Mouse (Mus musculus): ENCODE measurements around the gene Entpd7. TPM values are rescaled to one million over a fixed set of nuclear protein-coding genes. Genes with fewer than 3 reads are reported as not detected.

Gene Entpd7
- polyA plus RNA-seq, 1 experiment from 2014 or later = 2.5 TPM

DNA sequence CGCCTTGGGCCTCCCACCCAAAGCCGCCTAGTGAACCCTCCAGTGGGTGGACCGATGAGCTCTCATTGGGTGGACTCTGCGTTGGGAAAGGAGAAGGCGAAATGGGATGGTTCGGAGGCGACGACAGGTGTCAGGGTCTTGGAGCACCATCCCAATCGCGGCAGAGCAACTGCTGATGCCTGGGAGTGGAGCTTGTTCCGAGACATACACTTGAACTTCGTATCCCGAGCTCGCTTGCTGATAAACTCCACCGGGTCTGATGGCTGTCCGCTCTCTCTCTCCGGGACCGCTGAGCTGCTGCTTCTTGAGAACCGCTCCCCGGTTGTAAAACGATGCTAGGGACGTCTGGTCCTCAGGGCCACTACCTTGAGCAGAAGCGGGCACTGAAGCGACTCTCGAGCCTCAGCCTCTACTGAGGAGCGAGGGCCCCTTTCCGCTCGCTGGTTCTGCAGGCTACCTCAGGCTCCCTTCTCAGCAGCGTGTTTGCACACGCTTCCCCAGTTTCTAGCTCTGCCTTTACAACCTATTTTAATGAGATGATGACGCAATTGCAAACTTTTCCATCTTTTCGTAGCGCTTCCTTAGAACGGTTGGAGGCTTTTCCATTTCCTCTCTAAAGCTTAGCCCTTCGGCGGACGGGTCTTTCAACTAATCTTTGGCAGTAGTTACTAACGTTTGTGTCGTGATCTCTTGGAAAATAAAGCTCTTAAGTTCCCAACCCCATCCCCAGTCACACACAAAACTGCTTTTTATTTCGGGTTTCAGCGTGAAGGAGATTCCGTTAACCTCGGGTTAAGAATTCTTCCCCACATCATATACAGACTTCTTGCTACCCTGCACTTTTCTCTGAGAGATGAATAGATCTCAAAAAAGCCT is 13.7 kb upstream of the Entpd7 start:
- Histone ChIP-seq H3K4me1 (replicated peaks) (peaks cover 40% of the 10 kb centered on the region), H3K36me3 (replicated peaks) (no peaks in the 10 kb centered on the region), H3K27ac (replicated peaks) (peak overlapping the region; percentile 96), H3K27me3 (no peaks in the 10 kb centered on the region), H3K9me3 (replicated peaks) (no peaks in the 10 kb centered on the region), H3K9ac (peak overlapping the region; percentile 76), H3K4me3 (replicated peaks) (peak overlapping the region; percentile 95), H3K4me2 (peak overlapping the region; percentile 92)
- 1% methylated on average over 43 of the region's 43 CpGs for WGBS (ENCODE audit: insufficient replicate concordance)
- ATAC-seq (ENCODE audit: insufficient read depth) = no peak

DNA sequence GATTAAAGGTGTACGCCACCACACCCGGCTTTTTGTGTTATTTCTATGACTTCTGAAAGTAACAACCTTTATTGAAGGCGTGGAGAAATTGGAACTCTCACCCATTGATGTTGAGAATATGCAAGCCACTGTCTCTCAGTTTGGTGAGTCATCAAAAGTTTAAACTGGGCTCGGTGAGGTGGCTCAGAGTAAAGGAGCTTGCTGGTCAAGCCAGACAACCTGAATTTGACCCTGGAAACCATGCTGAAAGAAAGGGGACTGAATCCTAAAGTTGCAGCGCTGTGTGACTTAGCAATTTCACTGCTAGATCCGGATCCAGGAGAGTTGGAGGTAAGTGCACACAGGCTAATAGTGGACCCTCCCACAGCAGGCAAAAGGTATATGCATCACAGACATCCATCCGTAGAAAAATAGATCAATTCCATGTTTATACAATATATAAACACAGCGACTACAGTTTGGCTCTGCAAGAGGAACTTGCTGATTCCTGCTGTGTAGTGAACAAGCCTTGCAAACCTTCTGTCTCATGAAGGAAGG is 10.9 kb upstream of the Entpd7 start:
- WGBS (ENCODE audit: insufficient replicate concordance) = 60% methylated on average over 8 of the region's 8 CpGs
- ATAC-seq (ENCODE audit: insufficient read depth) = no peak

DNA sequence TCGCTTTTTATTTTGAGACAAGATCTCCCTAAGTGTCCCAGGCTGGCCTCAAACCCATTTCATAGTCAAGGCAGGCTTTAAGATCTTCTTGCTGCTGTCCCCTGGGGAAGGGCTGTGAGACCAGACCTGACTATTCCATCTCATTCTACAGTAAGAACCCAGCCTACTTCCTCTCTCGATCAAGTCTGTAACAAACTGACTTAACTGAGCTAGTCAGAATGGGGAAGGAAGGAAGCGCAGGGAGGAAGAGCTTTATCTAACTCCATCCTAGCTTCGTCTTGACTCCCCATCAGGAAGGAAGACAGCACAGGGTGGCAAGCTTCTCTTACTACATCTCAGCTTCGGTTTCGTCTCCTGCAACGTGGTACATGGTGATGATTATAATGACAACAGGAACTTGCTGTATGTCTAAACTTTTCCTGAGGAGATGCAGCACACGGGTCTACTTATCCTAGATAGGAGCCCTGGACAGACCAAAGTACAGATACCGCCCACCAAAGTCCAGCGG is 9.9 kb upstream of the Entpd7 start:
- ATAC-seq (ENCODE audit: insufficient read depth) = no peak
- H3K36me3 ChIP-seq (replicated peaks) = no peaks in the 10 kb centered on the region
- H3K27me3 ChIP-seq = no peaks in the 10 kb centered on the region
- H3K9me3 ChIP-seq (replicated peaks) = no peaks in the 10 kb centered on the region
- no peak overlapping the region for H3K4me3 ChIP-seq (replicated peaks)
- H3K4me1 ChIP-seq (replicated peaks) = peaks cover 13% of the 10 kb centered on the region
- no peak overlapping the region for H3K9ac ChIP-seq
- no peak overlapping the region for H3K4me2 ChIP-seq
- 18% methylated on average over 10 of the region's 10 CpGs for WGBS (ENCODE audit: insufficient replicate concordance)
- peak overlapping the region; percentile 39 for H3K27ac ChIP-seq (replicated peaks)

More for the DNA sequence above, 10.9 kb upstream of the Entpd7 start:
- peaks cover 15% of the 10 kb centered on the region for H3K4me1 ChIP-seq (replicated peaks)
- no peaks in the 10 kb centered on the region for H3K9me3 ChIP-seq (replicated peaks)
- no peaks in the 10 kb centered on the region for H3K27me3 ChIP-seq
- H3K4me2 ChIP-seq = no peak overlapping the region
- no peak overlapping the region for H3K4me3 ChIP-seq (replicated peaks)
- H3K27ac ChIP-seq (replicated peaks) = 0 out of 2 replicates have a peak overlapping the region, but pooled peaks have one; percentile 24
- no peak overlapping the region for H3K9ac ChIP-seq
- no peaks in the 10 kb centered on the region for H3K36me3 ChIP-seq (replicated peaks)

DNA sequence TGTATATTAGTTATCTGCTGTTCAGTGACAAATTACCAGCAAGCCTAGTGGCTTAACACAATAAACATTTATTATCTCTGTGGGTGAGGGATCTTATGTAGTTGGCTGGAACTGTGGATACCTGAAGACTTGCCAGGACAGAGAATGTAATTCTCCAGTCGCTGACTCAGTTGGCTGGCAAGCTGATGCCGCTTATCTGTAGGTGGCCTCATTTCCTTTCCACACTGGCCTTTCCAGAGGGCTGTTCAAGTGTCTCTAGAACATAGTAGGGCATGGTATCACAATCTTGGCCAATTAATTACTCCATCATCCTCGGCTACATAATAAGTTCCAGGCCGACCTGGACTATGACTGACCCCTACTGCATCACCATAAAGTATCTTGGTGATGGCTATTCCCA is 7.9 kb upstream of the Entpd7 start:
- Histone ChIP-seq H3K36me3 (replicated peaks) (no peaks in the 10 kb centered on the region), H3K27me3 (no peaks in the 10 kb centered on the region), H3K4me3 (replicated peaks) (no peak overlapping the region), H3K4me2 (no peak overlapping the region), H3K9me3 (replicated peaks) (no peaks in the 10 kb centered on the region), H3K27ac (replicated peaks) (no peak overlapping the region), H3K4me1 (replicated peaks) (peaks cover 3% of the 10 kb centered on the region), H3K9ac (no peak overlapping the region)
- ATAC-seq (ENCODE audit: insufficient read depth) = no peak
- 41% methylated on average over 4 of the region's 4 CpGs for WGBS (ENCODE audit: insufficient replicate concordance)

DNA sequence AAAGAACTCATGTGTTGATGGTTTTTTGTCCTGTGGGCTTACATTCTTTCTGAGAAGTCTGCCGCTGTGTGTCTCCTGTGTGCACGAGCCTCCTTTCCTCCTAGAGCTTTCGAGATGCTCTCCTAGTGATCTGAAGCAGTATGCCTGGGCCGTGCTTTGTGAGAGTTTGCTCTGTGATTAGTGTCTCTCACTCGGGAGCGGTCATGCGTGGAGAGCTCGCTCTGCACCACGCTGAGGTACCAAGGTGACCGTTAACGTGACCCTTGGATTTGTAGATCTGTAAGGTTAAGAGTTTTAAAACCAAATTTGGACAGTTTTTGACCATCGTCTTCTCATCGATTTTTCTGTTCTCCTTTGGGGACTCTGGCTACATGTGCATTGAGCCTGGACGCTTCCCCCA is 3.3 kb downstream of the Entpd7 start:
- H3K4me1 ChIP-seq (replicated peaks) = peaks cover 32% of the 10 kb centered on the region
- no peaks in the 10 kb centered on the region for H3K9me3 ChIP-seq (replicated peaks)
- no peak overlapping the region for H3K4me2 ChIP-seq
- WGBS (ENCODE audit: insufficient replicate concordance) = 84% methylated on average over 14 of the region's 14 CpGs
- peaks cover 5% of the 10 kb centered on the region; the same call in 1 of the 2 replicates for H3K36me3 ChIP-seq (replicated peaks)
- H3K9ac ChIP-seq = no peak overlapping the region
- no peak overlapping the region for H3K27ac ChIP-seq (replicated peaks)
- H3K27me3 ChIP-seq = no peaks in the 10 kb centered on the region
- H3K4me3 ChIP-seq (replicated peaks) = no peak overlapping the region
- ATAC-seq (ENCODE audit: insufficient read depth) = no peak

DNA sequence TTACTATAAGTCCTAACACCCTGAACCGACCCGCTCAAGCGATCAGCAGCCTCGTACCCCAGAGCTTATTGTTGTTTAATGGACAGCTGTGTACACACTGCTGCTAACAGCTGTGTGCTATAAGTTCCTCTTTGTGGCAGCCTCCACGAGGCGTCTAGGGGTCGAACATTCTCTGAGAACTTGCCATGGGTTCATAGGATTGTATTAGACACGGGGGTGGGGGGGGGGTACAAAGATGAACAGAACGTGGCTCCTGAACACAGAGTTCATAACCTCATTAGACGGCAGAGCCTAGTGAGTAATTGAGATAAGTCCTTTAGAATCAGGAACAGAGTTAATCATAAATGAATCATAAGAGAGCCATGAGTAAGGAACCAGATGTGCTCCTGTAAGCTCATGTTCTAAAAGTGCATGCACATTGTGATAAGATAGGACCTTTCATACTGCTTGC is 6.1 kb downstream of the Entpd7 start:
- H3K27me3 ChIP-seq = no peaks in the 10 kb centered on the region
- peaks cover 5% of the 10 kb centered on the region; the same call in 1 of the 2 replicates for H3K36me3 ChIP-seq (replicated peaks)
- H3K27ac ChIP-seq (replicated peaks) = no peak overlapping the region
- ATAC-seq (ENCODE audit: insufficient read depth) = no peak
- 37% methylated on average over 10 of the region's 10 CpGs for WGBS (ENCODE audit: insufficient replicate concordance)
- H3K9ac ChIP-seq = no peak overlapping the region
- H3K9me3 ChIP-seq (replicated peaks) = no peaks in the 10 kb centered on the region
- peaks cover 17% of the 10 kb centered on the region for H3K4me1 ChIP-seq (replicated peaks)
- no peak overlapping the region for H3K4me2 ChIP-seq
- H3K4me3 ChIP-seq (replicated peaks) = no peak overlapping the region

DNA sequence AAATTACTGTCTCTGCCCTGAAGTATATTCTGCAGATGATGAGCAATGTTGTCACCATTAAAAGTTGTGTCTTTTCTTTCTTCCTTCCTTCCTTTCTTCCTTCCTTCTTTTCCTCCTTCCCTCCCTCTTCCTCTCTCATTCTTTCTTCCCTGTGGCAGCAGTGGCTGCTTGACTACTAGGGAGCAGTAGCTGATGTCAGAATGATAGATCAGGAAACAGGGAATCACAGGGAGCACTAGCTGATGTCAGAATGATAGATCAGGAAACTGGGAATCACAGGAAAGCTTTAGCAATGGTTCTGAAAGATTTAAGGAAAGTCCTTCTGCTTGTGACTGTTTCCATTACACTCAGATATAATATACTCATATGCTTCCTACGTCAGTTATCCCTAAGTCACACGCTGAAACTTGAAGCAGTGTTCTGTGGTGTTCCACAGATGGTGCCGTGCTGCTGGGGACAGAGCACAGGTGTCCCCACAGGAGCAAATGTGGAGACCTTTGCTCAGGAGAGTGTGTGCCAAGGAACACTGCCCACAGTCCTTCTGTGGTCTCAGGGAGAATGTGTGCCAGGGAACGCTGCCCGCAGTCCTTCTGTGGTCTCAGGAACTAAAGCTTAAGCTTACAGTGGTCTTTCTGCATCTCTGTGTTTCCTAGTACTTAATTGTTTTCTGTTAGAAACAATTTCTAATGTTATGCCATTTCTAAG is 8.3 kb downstream of the Entpd7 start:
- no peaks in the 10 kb centered on the region for H3K9me3 ChIP-seq (replicated peaks)
- no peak overlapping the region for H3K9ac ChIP-seq
- ATAC-seq (ENCODE audit: insufficient read depth) = no peak
- 0 out of 2 replicates have a peak, but pooled peaks cover 7% of the 10 kb centered on the region for H3K36me3 ChIP-seq (replicated peaks)
- 81% methylated on average over 5 of the region's 5 CpGs for WGBS (ENCODE audit: insufficient replicate concordance)
- H3K4me2 ChIP-seq = no peak overlapping the region
- H3K27ac ChIP-seq (replicated peaks) = no peak overlapping the region
- H3K27me3 ChIP-seq = no peaks in the 10 kb centered on the region
- H3K4me3 ChIP-seq (replicated peaks) = no peak overlapping the region
- peaks cover 9% of the 10 kb centered on the region; the same call in 1 of the 2 replicates for H3K4me1 ChIP-seq (replicated peaks)

DNA sequence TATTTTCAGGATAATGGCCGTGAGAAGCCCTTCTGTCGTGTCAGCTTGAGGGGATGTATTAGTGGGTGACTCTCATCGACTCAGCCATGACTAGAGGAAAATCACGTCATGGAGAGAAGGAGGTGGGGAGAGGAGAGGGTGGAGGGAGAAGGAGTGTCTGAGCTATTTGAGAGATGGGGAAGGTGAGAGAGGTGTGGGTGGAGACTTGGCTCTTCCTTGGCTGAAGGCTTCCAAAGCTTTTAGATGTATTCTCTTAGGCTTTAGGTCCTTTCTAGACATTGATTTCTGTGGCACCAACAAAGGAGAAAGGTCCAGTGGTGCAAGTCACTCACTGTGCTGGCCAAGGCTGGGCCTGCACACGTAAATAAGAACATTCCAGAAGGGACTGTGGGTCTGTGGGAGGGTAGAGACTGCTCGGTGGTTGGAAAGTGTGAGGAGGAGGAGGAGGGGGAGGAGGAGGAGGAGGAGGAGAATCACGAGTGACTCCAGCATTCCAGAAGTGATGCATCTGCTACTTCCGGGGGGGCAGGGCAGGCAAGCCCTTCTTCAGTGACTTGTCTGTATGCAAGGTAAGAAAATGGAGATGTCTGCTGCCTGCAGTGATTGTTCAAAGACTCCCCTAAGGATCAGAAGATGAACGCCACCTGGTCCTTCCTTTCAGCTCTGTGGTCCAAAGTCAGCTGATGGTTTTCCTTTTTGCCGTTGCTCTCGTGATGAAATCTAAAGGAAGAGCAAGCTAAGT is 9.7 kb downstream of the Entpd7 start:
- H3K4me1 ChIP-seq (replicated peaks) = peaks cover 9% of the 10 kb centered on the region; the same call in 1 of the 2 replicates
- 68% methylated on average over 11 of the region's 11 CpGs for WGBS (ENCODE audit: insufficient replicate concordance)
- no peak overlapping the region for H3K4me3 ChIP-seq (replicated peaks)
- no peak for ATAC-seq (ENCODE audit: insufficient read depth)
- H3K27ac ChIP-seq (replicated peaks) = no peak overlapping the region
- no peak overlapping the region for H3K4me2 ChIP-seq
- H3K36me3 ChIP-seq (replicated peaks) = 0 out of 2 replicates have a peak, but pooled peaks cover 7% of the 10 kb centered on the region
- no peak overlapping the region for H3K9ac ChIP-seq
- H3K27me3 ChIP-seq = no peaks in the 10 kb centered on the region
- no peaks in the 10 kb centered on the region for H3K9me3 ChIP-seq (replicated peaks)

DNA sequence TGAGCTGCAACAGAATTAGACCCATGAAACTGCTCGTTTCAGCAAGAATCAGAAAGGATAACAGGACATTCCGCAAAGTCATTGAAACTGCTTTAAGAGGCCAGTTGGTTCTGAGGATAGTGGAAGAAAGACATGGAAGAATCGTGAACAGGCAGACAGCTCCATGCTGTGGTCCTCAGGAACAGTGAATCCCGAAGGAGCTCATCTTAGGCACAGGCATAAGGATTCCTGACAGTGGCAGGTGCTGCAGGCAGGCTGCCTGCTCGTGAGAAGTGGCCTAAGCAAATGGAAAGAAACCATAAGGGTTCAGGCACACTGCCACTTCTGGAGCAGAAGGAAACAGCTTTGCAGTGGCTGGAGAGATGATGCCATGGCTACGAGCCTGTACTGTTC is 10.3 kb downstream of the Entpd7 start:
- WGBS (ENCODE audit: insufficient replicate concordance) = 63% methylated on average over 6 of the region's 6 CpGs
- no peak overlapping the region for H3K4me3 ChIP-seq (replicated peaks)

DNA sequence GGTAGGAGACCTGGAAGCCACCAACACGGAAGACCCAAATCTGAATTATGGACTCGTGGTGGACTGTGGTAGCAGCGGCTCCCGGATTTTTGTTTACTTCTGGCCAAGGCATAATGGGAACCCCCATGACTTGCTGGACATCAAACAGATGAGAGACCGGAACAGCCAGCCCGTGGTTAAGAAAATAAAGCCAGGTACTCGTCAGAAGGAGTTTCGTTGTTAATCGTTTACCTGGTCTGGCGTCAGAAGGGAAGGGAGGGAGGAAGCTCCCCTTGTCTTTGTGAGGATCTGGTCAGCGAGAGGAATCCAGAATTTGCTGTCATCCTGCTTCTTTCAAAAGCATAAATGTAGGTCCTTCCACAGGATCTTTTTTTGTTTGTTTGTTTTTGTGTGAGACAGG is 14.7 kb downstream of the Entpd7 start:
- no peaks in the 10 kb centered on the region for H3K4me1 ChIP-seq (replicated peaks)

More for the DNA sequence above, 10.3 kb downstream of the Entpd7 start:
- peaks cover 9% of the 10 kb centered on the region; the same call in 1 of the 2 replicates for H3K4me1 ChIP-seq (replicated peaks)
- no peak overlapping the region for H3K27ac ChIP-seq (replicated peaks)
- H3K27me3 ChIP-seq = no peaks in the 10 kb centered on the region
- ATAC-seq (ENCODE audit: insufficient read depth) = no peak
- no peak overlapping the region for H3K9ac ChIP-seq
- H3K4me2 ChIP-seq = no peak overlapping the region
- H3K36me3 ChIP-seq (replicated peaks) = peaks cover 11% of the 10 kb centered on the region; the same call in 1 of the 2 replicates
- H3K9me3 ChIP-seq (replicated peaks) = no peaks in the 10 kb centered on the region

More for the DNA sequence above, 14.7 kb downstream of the Entpd7 start:
- H3K27me3 ChIP-seq = no peaks in the 10 kb centered on the region
- H3K4me3 ChIP-seq (replicated peaks) = no peak overlapping the region
- peaks cover 26% of the 10 kb centered on the region for H3K36me3 ChIP-seq (replicated peaks)
- 71% methylated on average over 11 of the region's 11 CpGs for WGBS (ENCODE audit: insufficient replicate concordance)
- no peak overlapping the region for H3K27ac ChIP-seq (replicated peaks)
- H3K9me3 ChIP-seq (replicated peaks) = no peaks in the 10 kb centered on the region
- H3K4me2 ChIP-seq = no peak overlapping the region
- H3K9ac ChIP-seq = no peak overlapping the region
- no peak for ATAC-seq (ENCODE audit: insufficient read depth)

Data from liver, embryonic 15.5 days (tissue).